Mouse (Mus musculus) heart, embryonic 13.5 days (tissue): ENCODE data around the gene Surf2. TPM values are rescaled to one million over a fixed set of nuclear protein-coding genes. Genes with fewer than 3 reads are reported as not detected.

Source experiments
- ATAC-seq: fragments of 200-750 bp; cut with Nextera tagmentation; 2 replicates; pipeline ENCODE4 v1.8.0; 2017; ENCODE audit warnings: moderate TSS enrichment; ENCODE audit not compliant: insufficient number of reproducible peaks, low FRiP score, low TSS enrichment; ENCODE audit errors: extremely low read depth
- H3K27ac ChIP-seq: fragments of 300-500 bp; sonication (generic); replicated peaks from 2 replicates; pipeline ENCODE4 v1.5.1; 2015; ENCODE audit warnings: moderate library complexity, mild to moderate bottlenecking, inconsistent platforms
- H3K27me3 ChIP-seq: fragments of 300-500 bp; sonication (generic); replicated peaks from 2 replicates; pipeline ENCODE4 v1.6.1; 2015; ENCODE audit warnings: mild to moderate bottlenecking, inconsistent platforms
- H3K36me3 ChIP-seq: fragments of 300-500 bp; sonication (generic); 2 replicates; pipeline ENCODE4 v1.6.1; 2015; ENCODE audit warnings: mild to moderate bottlenecking, inconsistent platforms
- H3K4me1 ChIP-seq: fragments of 300-500 bp; sonication (generic); 2 replicates; pipeline ENCODE4 v1.6.1; 2015; ENCODE audit warnings: inconsistent platforms
- H3K4me2 ChIP-seq: fragments of 300-500 bp; sonication (generic); 2 replicates; pipeline ENCODE4 v1.6.1; 2015; ENCODE audit warnings: inconsistent platforms, mild to moderate bottlenecking, moderate library complexity
- H3K4me3 ChIP-seq: fragments of 300-500 bp; sonication (generic); 2 replicates; pipeline ENCODE4 v1.5.1; 2015; ENCODE audit warnings: moderate library complexity, mild to moderate bottlenecking, inconsistent platforms
- H3K9ac ChIP-seq: fragments of 300-500 bp; sonication (generic); 2 replicates; pipeline ENCODE4 v1.6.1; 2015; ENCODE audit warnings: inconsistent platforms, mild to moderate bottlenecking, moderate library complexity
- H3K9me3 ChIP-seq: fragments of 300-500 bp; sonication (generic); 2 replicates; pipeline ENCODE4 v1.6.1; 2016; ENCODE audit warnings: inconsistent platforms
- WGBS: fragments of 180-500 bp; shearing (Covaris S2); methylation state at CpG from one replicate; pipeline ENCODE4 v1.1.7; 2015; ENCODE audit warnings: mixed read lengths; 5-methylcytosine and 5-hydroxymethylcytosine counted together
- polyA plus RNA-seq: library from polyadenylated mRNA; unstranded; fragments of >200 nt; fragmentation: Nextera tagmentation; extraction: Ambion mirVana; gene quantifications from 2 replicates; pipeline ENCODE4 v1.2.1, GENCODE M21; 2015

The Surf2 gene
- polyA plus RNA-seq, 1 experiment from 2014 or later = 31.5 TPM

- H3K9me3 ChIP-seq = no peaks in the 10 kb centered on the region
- no peak for ATAC-seq
- no peaks in the 10 kb centered on the region for H3K27me3 ChIP-seq
- H3K9ac ChIP-seq = no peak overlapping the region
- peaks cover 43% of the 10 kb centered on the region for H3K36me3 ChIP-seq
- H3K4me2 ChIP-seq = no peak overlapping the region
- 89% methylated on average over 3 of the region's 3 CpGs for WGBS
- H3K4me1 ChIP-seq = peaks cover 42% of the 10 kb centered on the region
- no peak overlapping the region for H3K4me3 ChIP-seq
- H3K27ac ChIP-seq = no peak overlapping the region
Measured at GRCm38 (mm10) chr2:26906431-26906830, 9.7 kb upstream of the Surf2 start.

DNA sequence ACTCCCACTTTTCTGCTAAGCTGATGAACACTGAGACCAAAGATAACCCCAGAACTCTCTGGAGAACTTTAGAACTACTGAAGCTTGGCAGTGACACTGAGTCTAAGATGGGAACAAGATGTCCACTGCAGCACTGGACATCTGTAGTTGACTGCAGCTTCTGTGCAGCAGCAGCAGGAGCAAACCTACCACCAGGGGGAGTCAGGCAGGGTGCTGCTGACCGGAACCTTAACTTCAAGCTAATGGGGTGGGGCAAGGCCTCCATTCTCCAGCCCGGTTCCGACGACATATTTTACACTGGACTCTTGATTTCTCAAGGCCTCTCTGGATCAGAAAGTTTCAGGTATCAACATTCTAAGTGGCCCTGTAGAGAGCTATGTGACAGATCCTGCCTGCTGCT is 9.1 kb upstream of the Surf2 start:
- WGBS = 56% methylated on average over 4 of the region's 4 CpGs
- Histone ChIP-seq H3K27ac (no peak overlapping the region), H3K4me2 (no peak overlapping the region), H3K9me3 (no peaks in the 10 kb centered on the region), H3K9ac (no peak overlapping the region), H3K4me1 (peaks cover 42% of the 10 kb centered on the region), H3K36me3 (peaks cover 50% of the 10 kb centered on the region), H3K27me3 (no peaks in the 10 kb centered on the region), H3K4me3 (no peak overlapping the region)
- no peak for ATAC-seq

- no peaks in the 10 kb centered on the region for H3K9me3 ChIP-seq
- WGBS = 76% methylated on average over 18 of the region's 18 CpGs
- peak overlapping the region; percentile 90 for H3K4me2 ChIP-seq
- H3K9ac ChIP-seq = peak overlapping the region; percentile 94
- peaks cover 43% of the 10 kb centered on the region for H3K4me1 ChIP-seq
- ATAC-seq = no peak
- H3K4me3 ChIP-seq = peak overlapping the region; percentile 96
- peaks cover 67% of the 10 kb centered on the region for H3K36me3 ChIP-seq
- no peak overlapping the region; the same call in 1 of the 2 replicates for H3K27ac ChIP-seq
- no peaks in the 10 kb centered on the region for H3K27me3 ChIP-seq
Measured at GRCm38 (mm10) chr2:26908710-26909386, 7.3 kb upstream of the Surf2 start.

- Histone ChIP-seq H3K9ac (peak overlapping the region; percentile 94), H3K9me3 (no peaks in the 10 kb centered on the region), H3K4me2 (peak overlapping the region; percentile 90), H3K27me3 (no peaks in the 10 kb centered on the region), H3K27ac (peak overlapping the region; percentile 94), H3K4me3 (peak overlapping the region; percentile 96), H3K36me3 (peaks cover 73% of the 10 kb centered on the region), H3K4me1 (peaks cover 42% of the 10 kb centered on the region)
- ATAC-seq = no peak
Measured at GRCm38 (mm10) chr2:26909387-26909784, 6.8 kb upstream of the Surf2 start.

GRCm38 (mm10) chr2:26910124-26910993 is 5.8 kb upstream of the Surf2 start, which contains the start of the genes Med22 and Rpl7a:
Med22 (minus strand) TSS chr2:26910677.
Rpl7a (plus strand) TSS chr2:26910764.
- Histone ChIP-seq H3K27me3 (no peaks in the 10 kb centered on the region), H3K9ac (peak within 1 kb of the TSS; percentile 100), H3K9me3 (no peaks in the 10 kb centered on the region), H3K36me3 (peaks cover 67% of the 10 kb centered on the region), H3K4me1 (peaks cover 51% of the 10 kb centered on the region), H3K27ac (peak within 1 kb of the TSS; percentile 94), H3K4me3 (peak within 1 kb of the TSS; percentile 96), H3K4me2 (peak within 1 kb of the TSS; percentile 90)
- under 1% methylated on average over 74 of the region's 74 CpGs for WGBS
- ATAC-seq = peak; percentile 95

- peak; percentile 35; the same call in 1 of the 2 replicates for ATAC-seq
- WGBS = under 1% methylated on average over 37 of the region's 37 CpGs
- H3K9me3 ChIP-seq = no peaks in the 10 kb centered on the region
- H3K4me2 ChIP-seq = peak overlapping the region; percentile 86
- peak overlapping the region; percentile 94 for H3K27ac ChIP-seq
- peak overlapping the region; percentile 96 for H3K4me3 ChIP-seq
- H3K27me3 ChIP-seq = no peaks in the 10 kb centered on the region
- H3K9ac ChIP-seq = peak overlapping the region; percentile 100
- H3K4me1 ChIP-seq = peaks cover 56% of the 10 kb centered on the region
- H3K36me3 ChIP-seq = peaks cover 58% of the 10 kb centered on the region
Measured at GRCm38 (mm10) chr2:26910994-26911765, 5.0 kb upstream of the Surf2 start.

- H3K9ac ChIP-seq = peak overlapping the region; percentile 100
- WGBS = 67% methylated on average over 5 of the region's 5 CpGs
- peaks cover 47% of the 10 kb centered on the region for H3K36me3 ChIP-seq
- H3K27ac ChIP-seq = no peak overlapping the region
- ATAC-seq = no peak
- peak overlapping the region; percentile 86 for H3K4me2 ChIP-seq
- no peaks in the 10 kb centered on the region for H3K27me3 ChIP-seq
- H3K4me3 ChIP-seq = peak overlapping the region; percentile 96
- H3K9me3 ChIP-seq = no peaks in the 10 kb centered on the region
- peaks cover 63% of the 10 kb centered on the region for H3K4me1 ChIP-seq
Measured at GRCm38 (mm10) chr2:26912253-26912770, 3.9 kb upstream of the Surf2 start.

- Histone ChIP-seq H3K4me1 (peaks cover 64% of the 10 kb centered on the region), H3K4me2 (no peak overlapping the region), H3K9ac (no peak overlapping the region), H3K27ac (no peak overlapping the region), H3K36me3 (peaks cover 42% of the 10 kb centered on the region), H3K9me3 (no peaks in the 10 kb centered on the region), H3K27me3 (no peaks in the 10 kb centered on the region), H3K4me3 (peak overlapping the region; percentile 3; the same call in 1 of the 2 replicates)
- ATAC-seq = no peak
- WGBS = 73% methylated on average over 17 of the region's 17 CpGs
Measured at GRCm38 (mm10) chr2:26913416-26914147, 2.6 kb upstream of the Surf2 start.

DNA sequence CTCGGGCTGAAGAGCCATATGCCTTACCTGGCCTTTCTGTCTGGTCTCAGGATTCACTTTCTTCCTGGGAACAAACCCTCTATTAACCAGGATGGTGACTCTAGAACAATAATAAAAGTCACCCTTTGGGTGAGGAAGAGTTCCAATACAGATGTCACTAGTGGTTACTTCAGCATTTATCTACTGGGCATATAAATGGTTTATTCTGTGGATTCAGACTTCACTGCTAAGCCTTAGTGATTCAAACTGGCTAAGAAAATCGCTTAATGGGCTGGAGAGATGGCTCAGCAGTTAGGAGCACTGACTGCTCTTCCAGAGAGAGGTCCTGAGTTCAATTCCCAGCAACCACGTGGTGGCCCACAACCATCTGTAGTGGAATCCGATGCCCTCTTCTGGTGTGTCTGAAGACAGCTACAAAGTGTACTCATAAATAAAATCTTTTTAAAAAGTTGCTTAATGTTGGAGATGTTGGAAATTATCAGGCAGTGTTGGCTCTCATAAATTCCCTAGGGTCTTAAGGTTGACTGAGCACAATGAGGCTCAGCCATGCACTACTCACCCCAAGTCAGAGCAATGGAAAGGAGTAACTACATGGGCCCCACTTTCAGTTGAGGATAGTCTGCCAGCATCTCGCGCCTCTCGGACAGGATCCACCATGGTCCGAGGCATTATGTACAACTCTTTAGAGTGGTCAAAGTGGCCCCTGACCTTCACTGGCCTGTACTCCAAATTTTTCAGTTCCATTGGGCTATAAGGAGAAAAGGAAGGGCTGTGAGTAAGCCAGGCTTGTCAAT is 1.8 kb upstream of the Surf2 start:
- peaks cover 50% of the 10 kb centered on the region for H3K36me3 ChIP-seq
- no peak overlapping the region for H3K27ac ChIP-seq
- no peak for ATAC-seq
- no peaks in the 10 kb centered on the region for H3K27me3 ChIP-seq
- no peak overlapping the region for H3K4me3 ChIP-seq
- H3K9ac ChIP-seq = no peak overlapping the region
- peaks cover 57% of the 10 kb centered on the region for H3K4me1 ChIP-seq
- no peak overlapping the region for H3K4me2 ChIP-seq
- 61% methylated on average over 8 of the region's 8 CpGs for WGBS
- H3K9me3 ChIP-seq = no peaks in the 10 kb centered on the region

GRCm38 (mm10) chr2:26916738-26917137 is 571 bp downstream of the Surf2 start:
- peak overlapping the region; percentile 82 for H3K27ac ChIP-seq
- H3K36me3 ChIP-seq = peaks cover 68% of the 10 kb centered on the region
- no peaks in the 10 kb centered on the region for H3K9me3 ChIP-seq
- 2% methylated on average over 13 of the region's 13 CpGs for WGBS
- ATAC-seq = no peak
- H3K4me3 ChIP-seq = peak overlapping the region; percentile 87
- H3K4me1 ChIP-seq = peaks cover 50% of the 10 kb centered on the region
- peak overlapping the region; percentile 92 for H3K9ac ChIP-seq
- H3K4me2 ChIP-seq = peak overlapping the region; percentile 100
- H3K27me3 ChIP-seq = no peaks in the 10 kb centered on the region
